Mouse (Mus musculus): ENCODE data around the gene Zfp212. TPM values are rescaled to one million over a fixed set of nuclear protein-coding genes. Genes with fewer than 3 reads are reported as not detected.
A peak's percentile ranks its signal among the peaks of the same experiment; 100 is the strongest.

Gene Zfp212
- 1 to 10 TPM; 7.8 to 8.5 TPM for total RNA-seq (2021)
- long read RNA-seq, experiment 1, transcript Zfp212-201 (5 exons, 2,801 nt): major isoform, 5 of 15 reads
- long read RNA-seq, experiment 1, partial matches to known transcripts: 1 of 15 reads
- long read RNA-seq, experiment 1, other reads (novel, unspliced or antisense): 9 of 15 reads
- long read RNA-seq, experiment 2, partial matches to known transcripts: 0 of 3 reads
- long read RNA-seq, experiment 2, other reads (novel, unspliced or antisense): 0 of 3 reads

DNA sequence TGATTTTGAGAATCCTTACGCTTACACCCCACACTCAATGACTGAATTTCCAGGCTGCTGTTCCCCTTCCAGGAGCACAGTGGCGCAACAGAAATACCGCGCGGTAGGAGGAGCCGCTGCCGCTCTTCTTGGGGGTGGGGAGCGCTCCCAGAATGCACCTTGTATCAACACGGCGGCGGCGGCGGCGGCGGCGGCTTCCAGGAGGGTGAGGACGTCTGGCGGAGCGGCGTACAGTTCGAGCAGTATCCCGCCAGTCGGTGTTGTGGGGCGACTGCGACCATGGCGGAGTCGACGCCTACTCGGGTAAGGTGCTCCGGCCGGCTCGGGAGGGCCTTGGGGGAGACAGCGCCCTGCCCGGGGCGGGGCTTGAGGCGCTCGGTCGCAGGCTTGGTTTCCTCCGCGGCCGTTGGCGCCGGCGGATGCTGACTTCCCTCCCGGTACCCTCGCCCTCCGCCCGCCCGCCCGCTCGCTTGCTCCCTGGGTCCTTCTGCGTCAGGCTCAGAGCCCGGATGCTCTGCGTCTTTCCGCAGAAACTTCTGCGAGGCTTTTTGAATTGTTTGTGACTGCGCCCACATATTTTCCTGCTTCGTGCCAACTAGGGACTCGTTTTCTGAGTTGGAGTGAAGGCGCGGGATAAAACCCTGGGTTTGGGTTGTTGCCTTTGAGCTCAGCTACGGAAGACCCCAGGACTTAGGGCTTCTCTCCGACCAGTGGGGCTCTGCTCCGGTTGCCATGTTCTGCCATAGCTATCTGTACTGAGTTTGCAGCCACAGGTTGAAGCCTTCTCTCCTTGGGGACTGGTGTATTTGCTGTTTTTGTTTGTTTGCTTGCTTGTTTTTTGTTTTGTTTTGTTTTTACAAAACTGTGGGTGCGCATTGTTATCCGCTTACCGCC lies at the start of gene Zfp212:
Gene Zfp212, plus strand, starts transcription at position 30 of the 894 bp plus-strand sequence.
- intact Hi-C loops (cut with DNase I): loop anchor here (5.0 kb wide), 1 partner anchor 127 kb away; the partner anchor contains the start of gene Zfp777
- peak; percentile 79 for DNase-seq

- intact Hi-C loops (cut with DNase I): no loop called here
- no peak for DNase-seq
Observed at GRCm38 (mm10) chr6:47872266-47872665, 48.0 kb upstream of the Zfp212 start.

DNA sequence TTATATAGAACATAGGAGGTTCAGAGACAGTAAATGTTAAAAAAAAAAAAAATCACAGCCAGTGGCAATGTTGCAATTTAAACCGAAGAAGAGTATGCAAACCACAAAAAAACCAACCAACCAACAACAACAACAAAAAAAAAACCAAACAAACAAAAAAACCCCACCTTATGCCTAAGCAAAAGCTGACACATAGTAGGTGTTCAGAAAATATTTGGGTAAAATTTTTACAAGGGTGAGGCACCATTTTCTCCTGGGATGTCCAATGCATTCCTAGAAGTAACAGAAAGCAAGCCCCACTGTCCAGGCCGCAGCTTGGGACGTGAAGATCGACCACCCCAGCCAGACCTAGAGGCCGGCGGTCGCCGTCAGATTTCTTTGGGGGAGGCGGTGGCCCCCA lies 43.2 kb upstream of the Zfp212 start, which contains the start of gene Zfp282:
Gene Zfp282, plus strand, starts transcription at position 147 of the 400 bp plus-strand sequence.
- intact Hi-C loops (cut with DNase I): loop anchor here (5.0 kb wide), 1 partner anchor 40 kb away; the partner anchor contains the start of gene Zfp398

GRCm38 (mm10) chr6:47877461-47878132 lies 42.7 kb upstream of the Zfp212 start:
- DNase-seq: peak; percentile 88 to 91
- intact Hi-C loops (cut with DNase I): loop anchor here (5.0 kb wide), 1 partner anchor 40 kb away; the partner anchor contains the start of gene Zfp398

More for the DNA sequence above, 43.2 kb upstream of the Zfp212 start, which contains the start of gene Zfp282:
- no peak for DNase-seq

- intact Hi-C loops (cut with DNase I): loop anchor here (5.0 kb wide), 1 partner anchor 41 kb away; the partner anchor contains the start of gene Zfp398
- DNase-seq: no peak
Observed at GRCm38 (mm10) chr6:47878133-47878514, 42.2 kb upstream of the Zfp212 start.

DNA sequence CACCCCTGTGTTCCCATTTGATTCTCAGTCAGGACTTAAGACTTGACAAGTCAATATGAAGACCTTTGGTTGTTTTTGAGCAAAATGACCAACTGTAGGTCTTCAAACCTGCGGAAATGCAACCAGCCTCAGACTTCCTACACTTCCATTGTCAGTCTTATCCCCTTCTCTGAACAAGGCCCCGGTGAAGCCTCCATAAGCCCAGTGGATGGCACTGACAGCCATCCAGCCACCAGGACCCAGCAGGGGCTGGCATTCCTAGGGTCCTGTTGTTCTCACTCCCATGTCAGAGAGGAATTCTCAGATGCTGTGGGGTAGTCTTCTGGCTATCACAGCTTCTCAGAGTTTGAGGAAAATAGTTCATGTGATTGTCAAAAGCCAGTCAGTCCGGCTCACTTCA lies 41.7 kb upstream of the Zfp212 start:
- intact Hi-C loops (cut with DNase I): loop anchor here (5.0 kb wide), 1 partner anchor 41 kb away; the partner anchor contains the start of gene Zfp398
- no peak for DNase-seq

- no peak for DNase-seq
- intact Hi-C loops (cut with DNase I): loop anchor here (5.0 kb wide), 1 partner anchor 42 kb away; the partner anchor contains the start of gene Zfp398
Observed at GRCm38 (mm10) chr6:47879049-47879716, 41.1 kb upstream of the Zfp212 start.

DNA sequence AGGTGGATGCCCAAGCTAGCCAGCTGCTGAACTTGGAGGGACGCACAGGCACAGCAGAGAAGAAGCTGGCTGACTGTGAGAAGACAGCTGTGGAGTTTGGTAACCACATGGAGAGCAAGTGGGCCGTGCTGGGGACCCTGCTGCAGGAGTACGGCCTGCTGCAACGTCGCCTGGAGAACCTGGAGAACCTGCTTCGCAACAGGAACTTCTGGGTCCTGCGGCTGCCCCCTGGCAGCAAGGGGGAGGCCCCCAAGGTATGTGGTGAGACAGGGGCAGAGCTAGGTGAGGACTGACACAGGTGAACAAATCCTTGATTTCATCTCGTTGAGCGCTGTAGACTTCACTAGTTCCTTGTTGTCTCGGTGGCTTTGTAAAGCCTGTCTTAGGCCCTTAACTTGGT lies 40.1 kb upstream of the Zfp212 start:
- intact Hi-C loops (cut with DNase I): no loop called here
- DNase-seq: no peak

- intact Hi-C loops (cut with DNase I): no loop called here
- no peak for DNase-seq
Observed at GRCm38 (mm10) chr6:47888812-47889383, 31.4 kb upstream of the Zfp212 start.

DNA sequence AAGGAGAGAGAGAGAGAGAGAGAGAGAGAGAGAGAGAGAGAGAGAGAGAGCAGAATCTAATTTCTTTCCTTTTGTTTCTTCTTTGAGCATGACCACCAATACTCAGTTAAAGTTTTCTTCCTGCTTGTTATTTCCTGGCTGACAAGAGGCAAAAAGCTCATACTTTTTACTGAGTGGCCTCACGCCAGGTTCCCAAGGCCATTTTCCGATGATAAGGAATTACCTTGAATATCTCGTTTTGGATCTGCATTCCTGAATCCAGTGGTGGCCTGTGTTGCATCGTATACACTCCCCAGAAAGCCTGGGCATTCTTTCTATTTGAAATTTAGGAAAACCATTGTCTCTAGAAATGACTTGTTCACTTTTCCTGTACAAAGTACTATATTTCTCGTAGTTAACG lies 20.9 kb upstream of the Zfp212 start:
- intact Hi-C loops (cut with DNase I): no loop called here
- DNase-seq: no peak

GRCm38 (mm10) chr6:47903587-47903986 lies 16.7 kb upstream of the Zfp212 start:
- no peak for DNase-seq
- intact Hi-C loops (cut with DNase I): no loop called here

DNA sequence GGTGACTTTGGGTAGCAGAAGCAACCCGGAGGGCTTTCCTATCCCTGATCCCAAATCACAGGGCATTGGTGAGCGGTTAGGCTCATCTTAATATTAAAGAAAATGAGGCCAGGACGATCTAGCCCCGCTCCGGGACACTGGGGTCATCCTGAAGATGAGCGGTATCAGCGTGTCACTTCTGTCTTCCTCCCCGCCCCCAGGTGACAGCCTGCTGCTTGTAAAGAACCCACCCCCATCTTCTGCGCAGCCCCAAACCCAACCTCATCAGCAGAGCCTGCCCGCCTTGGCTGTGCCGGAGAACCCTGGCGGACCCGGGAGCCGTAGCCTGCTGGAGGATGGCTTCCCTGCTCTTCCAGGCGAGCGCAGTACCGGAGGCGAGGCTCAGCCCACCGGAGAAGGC lies 15.9 kb upstream of the Zfp212 start:
- intact Hi-C loops (cut with DNase I): no loop called here
- no peak for DNase-seq

GRCm38 (mm10) chr6:47904917-47905695 lies 15.2 kb upstream of the Zfp212 start:
- intact Hi-C loops (cut with DNase I): no loop called here
- DNase-seq: no peak

GRCm38 (mm10) chr6:47906326-47906725 lies 13.9 kb upstream of the Zfp212 start:
- intact Hi-C loops (cut with DNase I): no loop called here
- DNase-seq: no peak

DNA sequence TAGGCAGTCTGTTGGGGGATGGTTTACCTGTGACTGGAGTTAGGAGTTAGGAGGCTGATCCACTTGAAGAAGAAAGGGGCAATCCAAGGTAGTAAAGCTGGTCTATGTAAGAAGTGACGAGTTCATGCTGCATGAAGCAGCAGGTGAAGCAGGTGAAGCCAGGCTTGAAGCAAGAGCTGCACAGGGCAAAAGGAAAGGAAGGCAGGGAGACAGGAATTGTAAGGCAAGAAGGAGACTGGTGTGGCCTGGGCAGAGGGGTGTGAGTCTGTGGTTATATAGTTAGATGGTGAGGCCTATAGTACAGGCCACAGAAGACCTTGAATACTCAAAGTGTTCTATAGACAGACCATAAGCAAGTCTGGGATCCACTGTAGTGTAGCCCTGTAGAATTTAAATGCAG lies 11.3 kb upstream of the Zfp212 start:
- DNase-seq: no peak
- intact Hi-C loops (cut with DNase I): no loop called here

- DNase-seq: no peak
- intact Hi-C loops (cut with DNase I): no loop called here
Observed at GRCm38 (mm10) chr6:47911650-47912049, 8.6 kb upstream of the Zfp212 start.

DNA sequence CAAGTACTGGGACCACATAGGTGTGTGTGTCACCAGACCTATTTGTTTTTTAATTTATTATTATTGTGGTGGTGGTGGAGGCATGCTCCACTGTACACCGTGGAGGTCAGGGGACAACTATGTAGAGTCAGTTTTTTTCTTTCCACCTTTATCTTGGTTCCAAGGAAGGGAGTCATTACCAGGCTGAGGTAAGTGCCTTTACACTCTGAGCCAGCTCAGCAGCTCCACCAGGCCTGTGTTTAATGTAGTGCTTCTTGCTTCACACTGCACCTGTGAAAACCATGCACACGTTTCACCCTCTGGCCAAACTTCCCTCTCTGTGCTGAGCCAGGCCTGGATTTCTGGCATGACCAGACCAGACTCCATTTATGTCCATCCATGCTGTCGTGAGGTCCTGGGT lies 7.3 kb upstream of the Zfp212 start:
- no peak for DNase-seq
- intact Hi-C loops (cut with DNase I): no loop called here

GRCm38 (mm10) chr6:47917051-47917450 lies 3.2 kb upstream of the Zfp212 start:
- intact Hi-C loops (cut with DNase I): no loop called here
- no peak for DNase-seq

GRCm38 (mm10) chr6:47918768-47919274 lies 1.5 kb upstream of the Zfp212 start:
- intact Hi-C loops (cut with DNase I): no loop called here
- no peak for DNase-seq

Data from gastrocnemius, postnatal 36 days (tissue).